Mouse (Mus musculus): ENCODE data around the gene Tmem117. TPM values are rescaled to one million over a fixed set of nuclear protein-coding genes. Genes with fewer than 3 reads are reported as not detected.
A peak's percentile ranks its signal among the peaks of the same experiment; 100 is the strongest.

Gene Tmem117
- total and polyA plus RNA-seq, 3 experiments: not detected

GRCm38 (mm10) chr15:94658392-94659111, 29.5 kb downstream of the Tmem117 start:
- H3K4me3 ChIP-seq (ENCODE audit: control insufficient read depth in 1 of 2, insufficient read depth in 1 of 2, low read depth in 2 of 2, low read length in 2 of 2): no peak overlapping the region
- no peaks in the 10 kb centered on the region for H3K79me2 ChIP-seq (ENCODE audit: control insufficient read depth, insufficient read depth, low read length, poor library complexity)
- no peak for DNase-seq (ENCODE audit: low read depth, low spot score)
- H3K36me3 ChIP-seq (ENCODE audit: control insufficient read depth in 1 of 2, insufficient read depth in 2 of 2, low read length in 2 of 2): no peaks in the 10 kb centered on the region; a peak in 1 of 4 replicates
- H3K27ac ChIP-seq (ENCODE audit: control insufficient read depth, low read depth, low read length): no peak overlapping the region
- TF ChIP-seq JUND (IDR thresholded peaks at IDR 0.05; ENCODE audit: low read depth, low read length) (no peak), USF1 (IDR thresholded peaks at IDR 0.05; ENCODE audit: low read depth, low read length) (no peak), CTCF (IDR thresholded peaks at IDR 0.05 in 2 of 3, conservative IDR thresholded peaks at IDR 0.05 in 1 of 3; ENCODE audit: control insufficient read depth in 1 of 3, insufficient read depth in 1 of 3, low read depth in 2 of 3, low read length in 3 of 3, poor library complexity in 1 of 3, severe bottlenecking in 1 of 3) (no peak)
- no peaks in the 10 kb centered on the region; a peak in 1 of 4 replicates for H3K4me1 ChIP-seq (ENCODE audit: control insufficient read depth in 1 of 2, insufficient read depth in 2 of 2, low read length in 2 of 2)
- peaks cover 0 to 4% of the 10 kb centered on the region in 2 experiments; a peak in 3 of 4 replicates for H3K27me3 ChIP-seq (ENCODE audit: control insufficient read depth in 1 of 2, insufficient read depth in 2 of 2, low read length in 2 of 2)
- no peaks in the 10 kb centered on the region for H3K9me3 ChIP-seq (replicated peaks; ENCODE audit: insufficient read depth, low read length)
- no peak overlapping the region for H3K9ac ChIP-seq (ENCODE audit: control insufficient read depth, low read depth, low read length, poor library complexity, severe bottlenecking)

- TF ChIP-seq HCFC1 (IDR thresholded peaks at IDR 0.05; ENCODE audit: low read depth, low read length): no peak
- no peak for TF ChIP-seq ZKSCAN1 (IDR thresholded peaks at IDR 0.05; ENCODE audit: low read depth, low read length)
- no peak for TF ChIP-seq TCF12 (IDR thresholded peaks at IDR 0.05; ENCODE audit: low read depth, low read length)
- no peak for TF ChIP-seq POLR2AphosphoS2 (IDR thresholded peaks at IDR 0.05; ENCODE audit: low read length)
- TF ChIP-seq MAZ (IDR thresholded peaks at IDR 0.05; ENCODE audit: low read depth, low read length): no peak
- no peak for TF ChIP-seq RAD21 (IDR thresholded peaks at IDR 0.05; ENCODE audit: low read depth, low read length)
- no peak for TF ChIP-seq GABPA (IDR thresholded peaks at IDR 0.05; ENCODE audit: low read depth, low read length)
- TF ChIP-seq JUND (IDR thresholded peaks at IDR 0.05; ENCODE audit: low read depth, low read length): no peak
- TF ChIP-seq GATA1 (IDR thresholded peaks at IDR 0.05; ENCODE audit: low read depth, low read length): no peak
- no peak for TF ChIP-seq USF2 (IDR thresholded peaks at IDR 0.05; ENCODE audit: borderline replicate concordance in 1 of 2, insufficient read depth in 1 of 2, low read depth in 1 of 2, low read length in 2 of 2)
- TF ChIP-seq MXI1 (IDR thresholded peaks at IDR 0.05; ENCODE audit: low read depth, low read length): no peak
- Histone ChIP-seq H3K4me1 (ENCODE audit: control insufficient read depth in 1 of 2, insufficient read depth in 2 of 2, low read length in 2 of 2) (no peaks in the 10 kb centered on the region; a peak in 1 of 4 replicates), H3K27me3 (ENCODE audit: control insufficient read depth in 1 of 2, insufficient read depth in 2 of 2, low read length in 2 of 2) (peaks cover 0 to 4% of the 10 kb centered on the region in 2 experiments; a peak in 3 of 4 replicates), H3K4me3 (ENCODE audit: control insufficient read depth in 1 of 2, insufficient read depth in 1 of 2, low read depth in 2 of 2, low read length in 2 of 2) (no peak overlapping the region), H3K9me3 (replicated peaks; ENCODE audit: insufficient read depth, low read length) (no peaks in the 10 kb centered on the region), H3K79me2 (ENCODE audit: control insufficient read depth, insufficient read depth, low read length, poor library complexity) (no peaks in the 10 kb centered on the region), H3K9ac (ENCODE audit: control insufficient read depth, low read depth, low read length, poor library complexity, severe bottlenecking) (no peak overlapping the region), H3K27ac (ENCODE audit: control insufficient read depth, low read depth, low read length) (no peak overlapping the region), H3K36me3 (ENCODE audit: control insufficient read depth in 1 of 2, insufficient read depth in 2 of 2, low read length in 2 of 2) (no peaks in the 10 kb centered on the region; a peak in 1 of 4 replicates)
- no peak for DNase-seq (ENCODE audit: low read depth, low spot score)
Observed at GRCm38 (mm10) chr15:94659112-94659437, 30.0 kb downstream of the Tmem117 start.

- DNase-seq (ENCODE audit: low read depth, low spot score): no peak
- Histone ChIP-seq H3K9me3 (replicated peaks; ENCODE audit: insufficient read depth, low read length) (no peaks in the 10 kb centered on the region), H3K27ac (ENCODE audit: control insufficient read depth, low read depth, low read length) (no peak overlapping the region), H3K4me1 (ENCODE audit: control insufficient read depth in 1 of 2, insufficient read depth in 2 of 2, low read length in 2 of 2) (no peaks in the 10 kb centered on the region; a peak in 1 of 4 replicates), H3K27me3 (ENCODE audit: control insufficient read depth in 1 of 2, insufficient read depth in 2 of 2, low read length in 2 of 2) (peaks cover 0 to 4% of the 10 kb centered on the region in 2 experiments; a peak in 3 of 4 replicates), H3K79me2 (ENCODE audit: control insufficient read depth, insufficient read depth, low read length, poor library complexity) (no peaks in the 10 kb centered on the region), H3K36me3 (ENCODE audit: control insufficient read depth in 1 of 2, insufficient read depth in 2 of 2, low read length in 2 of 2) (no peaks in the 10 kb centered on the region; a peak in 1 of 4 replicates), H3K9ac (ENCODE audit: control insufficient read depth, low read depth, low read length, poor library complexity, severe bottlenecking) (no peak overlapping the region), H3K4me3 (ENCODE audit: control insufficient read depth in 1 of 2, insufficient read depth in 1 of 2, low read depth in 2 of 2, low read length in 2 of 2) (no peak overlapping the region)
- TF ChIP-seq POLR2A (IDR thresholded peaks at IDR 0.05; ENCODE audit: control insufficient read depth in 1 of 2, insufficient read depth in 1 of 2, low read depth in 1 of 2, low read length in 2 of 2, poor library complexity in 1 of 2) (no peak), ZC3H11A (IDR thresholded peaks at IDR 0.05; ENCODE audit: low read depth, low read length) (no peak), E2F4 (IDR thresholded peaks at IDR 0.05; ENCODE audit: borderline replicate concordance, low read depth, low read length) (no peak), ETS1 (IDR thresholded peaks at IDR 0.05; ENCODE audit: low read depth, low read length) (no peak), MEF2A (IDR thresholded peaks at IDR 0.05; ENCODE audit: extremely low read depth, insufficient replicate concordance, low read depth, low read length, poor library complexity, severe bottlenecking) (0 out of 2 replicates have a peak, but pooled peaks have one; percentile 7), ZMIZ1 (IDR thresholded peaks at IDR 0.05; ENCODE audit: low read depth, low read length) (no peak), JUND (IDR thresholded peaks at IDR 0.05; ENCODE audit: low read depth, low read length) (no peak)
Observed at GRCm38 (mm10) chr15:94660913-94661312, 31.9 kb downstream of the Tmem117 start.
